Mouse (Mus musculus) kidney, postnatal 4 days (tissue): ENCODE measurements around the gene Spon1.

Experiments
- DNase-seq, 2 experiments: peaks; one replicate each; pipeline ENCODE4 v3.0.0; 2021; ENCODE audit warnings: mixed read lengths in 2 of 2

Spon1 gene

DNA sequence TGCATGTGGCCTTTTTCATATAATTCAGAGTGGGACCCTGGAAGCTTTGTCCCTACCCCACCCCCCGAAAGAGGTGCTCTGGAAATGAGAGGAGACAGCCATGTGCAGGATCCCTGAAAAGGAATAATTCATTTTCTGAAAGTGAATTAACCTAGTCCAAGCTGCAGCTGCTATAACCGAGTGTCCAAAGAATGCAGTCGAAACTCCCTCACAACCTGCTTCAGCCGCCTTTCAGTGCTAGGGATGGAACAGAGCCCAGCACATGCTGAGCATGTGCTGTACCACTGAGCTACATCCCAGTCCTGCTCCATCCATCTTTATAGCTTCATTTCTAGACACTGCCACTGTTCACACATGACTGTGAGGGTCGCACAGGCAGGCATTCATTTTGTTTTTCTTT, 79.4 kb downstream of the Spon1 start:
- DNase-seq = no peak

- no peak for DNase-seq
These were observed 80.8 kb downstream of the Spon1 start for GRCm38 (mm10) chr7:113846553-113846952.

GRCm38 (mm10) chr7:113847041-113847819, 81.4 kb downstream of the Spon1 start:
- no peak for DNase-seq

DNA sequence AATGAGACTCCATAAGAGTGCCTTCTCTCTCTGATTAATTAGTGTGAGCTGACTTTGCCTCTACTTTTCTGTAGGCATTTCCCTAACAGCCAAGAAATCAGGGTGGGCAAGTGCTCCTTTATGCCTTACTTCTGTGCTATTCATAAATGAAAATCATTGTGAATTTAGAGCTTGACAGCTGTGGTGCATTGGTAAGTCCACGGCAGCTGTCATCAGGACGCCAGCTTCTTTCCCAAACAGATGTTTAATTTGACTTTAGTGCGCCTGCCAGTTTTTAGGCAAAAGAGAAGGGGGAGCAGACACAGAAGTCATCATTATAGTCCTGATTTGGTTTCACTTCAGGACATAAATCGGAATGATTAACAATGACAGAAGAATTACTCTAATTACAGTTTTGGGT, 84.6 kb downstream of the Spon1 start:
- DNase-seq = no peak

GRCm38 (mm10) chr7:113855396-113855795, 89.6 kb downstream of the Spon1 start:
- no peak for DNase-seq

GRCm38 (mm10) chr7:113856067-113856466, 90.3 kb downstream of the Spon1 start:
- no peak for DNase-seq

DNA sequence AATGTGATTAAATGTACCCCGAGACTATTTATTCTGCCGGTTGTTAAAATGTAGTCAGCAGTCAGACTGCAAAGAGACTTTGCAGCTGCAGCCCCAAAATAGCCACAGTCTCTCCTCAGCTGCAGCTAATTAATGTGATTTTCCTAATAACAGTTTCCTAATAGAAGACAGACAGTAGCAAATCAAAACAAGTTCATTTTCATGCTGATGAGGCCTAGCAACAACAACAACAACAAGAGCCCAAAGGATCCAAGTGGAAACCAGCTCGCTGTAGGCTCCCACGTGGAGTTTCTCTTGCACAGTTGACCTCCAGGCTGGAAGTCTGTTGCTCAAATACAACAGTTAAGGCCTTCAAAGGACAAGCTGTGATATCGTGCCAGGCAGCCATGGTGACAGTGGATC, 93.7 kb downstream of the Spon1 start:
- DNase-seq = peak; percentile 34 to 44

- DNase-seq = no peak
These were observed 96.2 kb downstream of the Spon1 start for GRCm38 (mm10) chr7:113861964-113862363.

GRCm38 (mm10) chr7:113872846-113873245, 107.0 kb downstream of the Spon1 start:
- no peak for DNase-seq

DNA sequence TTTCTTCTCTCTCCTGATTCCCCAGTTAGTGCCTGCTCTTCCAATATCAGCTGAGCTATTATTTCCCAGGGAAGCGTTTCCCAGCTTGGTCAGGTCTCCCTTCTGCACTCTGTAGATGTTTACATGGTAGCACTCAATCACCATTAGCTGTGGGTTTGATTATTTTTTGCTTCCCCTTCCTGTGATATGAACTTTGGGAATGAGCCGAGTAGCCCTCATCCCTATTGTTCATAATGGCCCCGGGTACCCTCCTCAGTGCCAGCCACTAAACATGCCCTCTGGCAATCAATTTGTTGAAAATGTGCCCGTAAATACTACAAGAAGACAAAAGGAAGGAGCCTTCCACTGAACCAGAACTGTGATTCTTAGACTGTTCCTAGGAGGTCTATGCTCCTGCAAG, 111.7 kb downstream of the Spon1 start:
- DNase-seq = no peak

GRCm38 (mm10) chr7:113877926-113878325, 112.1 kb downstream of the Spon1 start:
- no peak for DNase-seq

- no peak for DNase-seq
These were observed 113.3 kb downstream of the Spon1 start for GRCm38 (mm10) chr7:113879085-113879501.

DNA sequence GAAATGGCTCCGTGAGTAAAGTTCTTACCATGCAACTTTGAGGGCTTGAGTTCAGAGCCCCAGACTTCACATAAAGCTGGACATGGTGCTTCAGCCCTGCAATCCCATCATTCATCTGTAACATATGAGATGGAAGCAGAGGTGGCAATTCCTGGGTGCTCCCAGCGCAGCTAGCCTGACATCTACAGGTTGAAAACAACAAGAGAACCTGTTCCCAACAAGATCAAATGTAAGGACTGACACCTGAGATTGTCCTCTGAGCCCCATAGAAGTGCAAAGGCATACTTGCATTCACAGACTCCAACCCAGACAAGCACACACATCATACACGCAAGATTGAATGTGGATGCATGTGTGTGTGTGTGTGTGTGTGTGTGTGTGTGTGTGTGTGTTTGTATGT, 114.2 kb downstream of the Spon1 start:
- no peak for DNase-seq

DNA sequence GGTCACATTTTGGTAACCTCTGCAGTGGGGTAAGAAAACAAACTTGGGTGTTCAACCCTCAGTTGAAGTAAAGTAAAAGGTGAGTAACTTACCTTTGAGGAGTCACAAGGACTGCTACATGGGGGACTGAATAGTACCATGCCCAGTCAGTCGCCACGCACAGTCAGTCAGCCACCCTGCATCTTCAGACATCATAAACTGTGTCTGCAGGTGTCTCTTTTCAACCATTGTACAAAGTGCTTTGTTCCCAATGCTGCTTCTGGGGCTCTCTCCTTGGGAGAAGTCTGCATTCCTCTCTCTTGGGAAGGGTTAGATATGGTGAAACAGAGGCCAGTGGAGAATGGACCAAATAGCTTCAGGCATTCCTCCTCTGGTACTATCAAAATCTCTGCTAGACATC, 125.0 kb downstream of the Spon1 start:
- no peak for DNase-seq

GRCm38 (mm10) chr7:113891491-113891890, 125.7 kb downstream of the Spon1 start:
- DNase-seq = no peak

DNA sequence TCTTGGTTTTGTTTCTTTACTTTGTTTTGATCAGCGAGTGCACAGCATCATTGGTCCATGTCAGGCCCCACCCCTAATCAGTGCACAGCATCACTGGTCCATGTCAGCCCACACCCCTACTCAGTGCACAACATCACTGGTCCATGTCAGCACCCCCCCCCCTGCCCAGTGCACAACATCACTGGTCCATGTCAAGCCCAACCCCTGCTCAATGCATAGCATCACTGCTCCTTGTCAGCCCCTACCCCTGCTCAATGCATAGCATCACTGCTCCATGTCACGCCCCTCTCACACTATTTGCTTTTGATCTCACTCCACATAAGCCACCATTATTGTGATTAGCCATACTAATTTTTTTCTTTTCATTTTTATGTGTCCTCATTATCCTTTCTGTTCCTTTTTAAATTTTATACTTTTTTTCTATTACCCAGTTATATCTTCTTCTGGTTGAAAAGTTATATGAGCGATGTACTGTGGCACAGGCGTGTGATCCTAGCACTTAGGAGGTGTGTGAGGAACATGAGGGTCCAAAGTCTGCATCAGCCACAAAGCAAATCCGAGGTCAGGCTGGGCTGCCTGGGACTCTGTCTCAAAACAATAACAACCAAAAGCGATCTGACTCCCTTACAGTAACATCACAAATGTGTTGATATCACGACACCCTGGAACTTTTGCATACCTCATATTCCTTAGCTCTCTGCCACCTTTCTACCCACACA, 128.3 kb downstream of the Spon1 start:
- no peak for DNase-seq

GRCm38 (mm10) chr7:113895266-113895665, 129.5 kb downstream of the Spon1 start:
- DNase-seq = no peak

- no peak for DNase-seq
These were observed 132.6 kb downstream of the Spon1 start for GRCm38 (mm10) chr7:113898388-113898787.

- DNase-seq = no peak
These were observed 135.7 kb downstream of the Spon1 start for GRCm38 (mm10) chr7:113901511-113901910.

DNA sequence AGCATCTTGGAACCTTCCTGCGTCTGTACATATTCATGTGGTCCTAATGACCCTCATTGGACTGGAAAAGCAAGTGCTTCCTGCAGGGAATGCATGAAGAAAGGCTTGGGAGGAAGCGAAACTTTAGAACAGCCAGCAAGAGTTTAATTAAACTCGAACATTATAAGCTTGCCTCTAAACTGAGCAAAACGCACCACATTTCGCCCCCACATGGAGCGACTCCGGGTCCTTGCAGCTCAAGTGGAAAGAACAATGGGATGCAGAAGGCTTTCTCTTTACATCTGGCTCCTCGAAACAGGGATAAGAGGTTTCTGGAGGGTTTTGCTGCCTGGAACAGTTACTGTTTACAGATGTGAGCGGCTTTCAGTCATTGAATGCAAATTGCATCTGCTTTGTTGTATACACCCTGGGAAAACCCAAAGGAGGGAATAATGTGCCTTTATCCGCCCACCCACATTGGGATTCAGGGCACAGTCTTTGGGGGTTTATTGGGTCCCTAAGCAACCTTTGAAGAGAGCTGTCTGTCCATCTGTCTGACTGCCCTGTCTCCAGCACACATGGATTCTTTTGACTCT, 136.2 kb downstream of the Spon1 start:
- DNase-seq = no peak

DNA sequence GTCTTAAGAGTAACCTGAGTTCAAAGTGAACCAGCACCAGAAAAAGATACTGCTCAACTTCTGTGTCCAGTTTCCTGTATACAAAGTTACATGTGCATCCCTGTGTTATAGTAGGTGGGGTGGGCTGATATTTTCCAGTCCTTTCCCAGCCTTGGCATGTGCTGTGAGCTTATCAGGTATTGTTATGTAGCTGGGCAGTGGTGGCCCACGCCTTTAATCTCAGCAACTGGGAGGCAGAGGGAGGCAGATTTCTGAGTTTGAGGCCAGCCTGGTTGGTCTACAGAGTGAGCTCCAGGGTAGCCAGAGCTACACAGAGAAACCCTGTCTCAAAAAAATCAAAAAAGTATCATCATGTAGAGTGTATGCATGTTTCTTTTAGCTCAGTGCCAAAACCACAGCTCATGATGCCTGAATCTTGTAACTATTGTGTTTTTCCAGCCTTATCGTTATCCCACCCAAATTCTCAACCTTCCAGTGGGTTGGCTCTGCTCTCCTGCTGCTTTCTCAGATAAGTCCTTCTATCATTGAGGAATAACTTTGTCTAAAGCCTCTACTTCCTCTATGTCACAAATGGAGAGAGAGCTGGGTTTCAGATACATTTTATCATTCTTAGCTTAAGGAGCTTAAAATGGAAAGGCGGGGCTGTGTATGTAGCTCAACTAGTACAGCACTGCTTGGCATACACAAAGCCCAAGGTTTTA, 137.5 kb downstream of the Spon1 start:
- DNase-seq = no peak

GRCm38 (mm10) chr7:113903939-113904338, 138.1 kb downstream of the Spon1 start:
- DNase-seq = no peak

GRCm38 (mm10) chr7:113904348-113904895, 138.6 kb downstream of the Spon1 start:
- DNase-seq = no peak
